Mouse (Mus musculus): Measurements from ENCODE around the gene BC028528. TPM values are rescaled to one million over a fixed set of nuclear protein-coding genes. Genes with fewer than 3 reads are reported as not detected.
"Not testable (repeated sequence)": the region's sequence is repeated elsewhere in the genome, so short reads cannot be mapped to it uniquely, and the experiment has no call there.

Gene BC028528
- total and polyA plus RNA-seq, 3 experiments: 7.4 to 13.6 TPM; not detected in 1

GRCm38 (mm10) chr3:95893606-95894316, 2.0 kb upstream of the BC028528 start, which contains the start of gene Aph1a:
Gene Aph1a, plus strand, starts transcription at chr3:95893969.
- DNase-seq (ENCODE audit: low read depth, low spot score): peak; percentile 100
- peaks cover 12 to 20% of the 10 kb centered on the region in 2 experiments for H3K4me1 ChIP-seq (ENCODE audit: control insufficient read depth in 1 of 2, insufficient read depth in 2 of 2, low read length in 2 of 2)
- H3K4me3 ChIP-seq (ENCODE audit: control insufficient read depth in 1 of 2, insufficient read depth in 1 of 2, low read depth in 2 of 2, low read length in 2 of 2): peak within 1 kb of the TSS; percentile 90 to 98

GRCm38 (mm10) chr3:95893126-95893525, 1.3 kb upstream of the BC028528 start:
- Histone ChIP-seq H3K27ac (ENCODE audit: control insufficient read depth, low read depth, low read length) (peak overlapping the region; percentile 73), H3K4me3 (ENCODE audit: control insufficient read depth in 1 of 2, insufficient read depth in 1 of 2, low read depth in 2 of 2, low read length in 2 of 2) (peak overlapping the region; percentile 59 to 60), H3K9ac (ENCODE audit: control insufficient read depth, low read depth, low read length, poor library complexity, severe bottlenecking) (peak overlapping the region; percentile 66), H3K4me1 (ENCODE audit: control insufficient read depth in 1 of 2, insufficient read depth in 2 of 2, low read length in 2 of 2) (peaks cover 12 to 20% of the 10 kb centered on the region in 2 experiments), H3K27me3 (ENCODE audit: control insufficient read depth in 1 of 2, insufficient read depth in 2 of 2, low read length in 2 of 2) (no peaks in the 10 kb centered on the region), H3K36me3 (ENCODE audit: control insufficient read depth in 1 of 2, insufficient read depth in 2 of 2, low read length in 2 of 2) (peaks cover 0 to 16% of the 10 kb centered on the region in 2 experiments; a peak in 2 of 4 replicates), H3K9me3 (replicated peaks; ENCODE audit: insufficient read depth, low read length) (no peaks in the 10 kb centered on the region), H3K79me2 (ENCODE audit: control insufficient read depth, insufficient read depth, low read length, poor library complexity) (peaks cover 11% of the 10 kb centered on the region)
- TF ChIP-seq HCFC1 (IDR thresholded peaks at IDR 0.05; ENCODE audit: low read depth, low read length) (no peak), BHLHE40 (IDR thresholded peaks at IDR 0.05; ENCODE audit: borderline replicate concordance, low read depth, low read length) (0 out of 2 replicates have a peak, but pooled peaks have one; percentile 1), ZC3H11A (IDR thresholded peaks at IDR 0.05; ENCODE audit: low read depth, low read length) (no peak), MAZ (IDR thresholded peaks at IDR 0.05; ENCODE audit: low read depth, low read length) (peak; percentile 58; the same call in 1 of the 2 replicates), USF2 (IDR thresholded peaks at IDR 0.05; ENCODE audit: borderline replicate concordance in 1 of 2, insufficient read depth in 1 of 2, low read depth in 1 of 2, low read length in 2 of 2) (no peak), CHD1 (IDR thresholded peaks at IDR 0.05; ENCODE audit: low read depth, low read length) (peak; percentile 95; the same call in 1 of the 2 replicates), JUND (IDR thresholded peaks at IDR 0.05; ENCODE audit: low read depth, low read length) (no peak), ELF1 (IDR thresholded peaks at IDR 0.05; ENCODE audit: low read depth, low read length) (peak; percentile 55), ETS1 (IDR thresholded peaks at IDR 0.05; ENCODE audit: low read depth, low read length) (peak; percentile 52), RAD21 (IDR thresholded peaks at IDR 0.05; ENCODE audit: low read depth, low read length) (no peak), ZMIZ1 (IDR thresholded peaks at IDR 0.05; ENCODE audit: low read depth, low read length) (no peak)
- DNase-seq (ENCODE audit: low read depth, low spot score): peak; percentile 78

More at GRCm38 (mm10) chr3:95893606-95894316, 2.0 kb upstream of the BC028528 start, which contains the start of gene Aph1a:
- not testable (repeated sequence) for H3K9me3 ChIP-seq (replicated peaks; ENCODE audit: insufficient read depth, low read length); H3K27me3 ChIP-seq (ENCODE audit: control insufficient read depth in 1 of 2, insufficient read depth in 2 of 2, low read length in 2 of 2)
- Histone ChIP-seq H3K79me2 (ENCODE audit: control insufficient read depth, insufficient read depth, low read length, poor library complexity) (peaks cover 11% of the 10 kb centered on the region), H3K9ac (ENCODE audit: control insufficient read depth, low read depth, low read length, poor library complexity, severe bottlenecking) (peak within 1 kb of the TSS; percentile 82), H3K36me3 (ENCODE audit: control insufficient read depth in 1 of 2, insufficient read depth in 2 of 2, low read length in 2 of 2) (peaks cover 0 to 16% of the 10 kb centered on the region in 2 experiments; a peak in 2 of 4 replicates), H3K27ac (ENCODE audit: control insufficient read depth, low read depth, low read length) (peak within 1 kb of the TSS; percentile 73)
- TF ChIP-seq MAX (IDR thresholded peaks at IDR 0.05; ENCODE audit: low read length): peak; percentile 71
- peak; percentile 84 for TF ChIP-seq TBP (IDR thresholded peaks at IDR 0.05; ENCODE audit: low read depth, low read length)
- 0 out of 2 replicates have a peak, but pooled peaks have one; percentile 43 for TF ChIP-seq ZNF384 (IDR thresholded peaks at IDR 0.05; ENCODE audit: low read depth, low read length)
- peak; percentile 95 for TF ChIP-seq HCFC1 (IDR thresholded peaks at IDR 0.05; ENCODE audit: low read depth, low read length)
- peak; percentile 97 for TF ChIP-seq KAT2A (conservative IDR thresholded peaks at IDR 0.05; ENCODE audit: low read depth, low read length)
- peak; percentile 95 for TF ChIP-seq POLR2AphosphoS2 (IDR thresholded peaks at IDR 0.05; ENCODE audit: low read length)
- TF ChIP-seq POLR2A (IDR thresholded peaks at IDR 0.05; ENCODE audit: control insufficient read depth in 1 of 2, insufficient read depth in 1 of 2, low read depth in 1 of 2, low read length in 2 of 2, poor library complexity in 1 of 2): peak; percentile 38 to 89; a peak in 2 of 4 replicates
- TF ChIP-seq TCF12 (IDR thresholded peaks at IDR 0.05; ENCODE audit: low read depth, low read length): peak; percentile 67; the same call in 1 of the 2 replicates
- TF ChIP-seq MEF2A (IDR thresholded peaks at IDR 0.05; ENCODE audit: extremely low read depth, insufficient replicate concordance, low read depth, low read length, poor library complexity, severe bottlenecking): peak; percentile 21; the same call in 1 of the 2 replicates
- TF ChIP-seq USF1 (IDR thresholded peaks at IDR 0.05; ENCODE audit: low read depth, low read length): peak; percentile 66
- TF ChIP-seq UBTF (IDR thresholded peaks at IDR 0.05; ENCODE audit: borderline replicate concordance, insufficient read depth, low read depth, low read length): 0 out of 2 replicates have a peak, but pooled peaks have one; percentile 64
- peak; percentile 85 for TF ChIP-seq MAZ (IDR thresholded peaks at IDR 0.05; ENCODE audit: low read depth, low read length)
- TF ChIP-seq NRF1 (IDR thresholded peaks at IDR 0.05; ENCODE audit: insufficient read depth, low read depth, low read length, poor library complexity, severe bottlenecking): 0 out of 2 replicates have a peak, but pooled peaks have one; percentile 45
- peak; percentile 89 for TF ChIP-seq SIN3A (IDR thresholded peaks at IDR 0.05; ENCODE audit: low read length)
- TF ChIP-seq ELF1 (IDR thresholded peaks at IDR 0.05; ENCODE audit: low read depth, low read length): peak; percentile 97
- TF ChIP-seq NELFE (IDR thresholded peaks at IDR 0.05; ENCODE audit: low read depth, low read length): peak; percentile 97
- TF ChIP-seq MXI1 (IDR thresholded peaks at IDR 0.05; ENCODE audit: low read depth, low read length): peak; percentile 70
- TF ChIP-seq CHD2 (IDR thresholded peaks at IDR 0.05; ENCODE audit: low read length): peak; percentile 38; the same call in 1 of the 2 replicates
- peak; percentile 89; the same call in 1 of the 2 replicates for TF ChIP-seq ZMIZ1 (IDR thresholded peaks at IDR 0.05; ENCODE audit: low read depth, low read length)
